In the genomic region with DNA sequence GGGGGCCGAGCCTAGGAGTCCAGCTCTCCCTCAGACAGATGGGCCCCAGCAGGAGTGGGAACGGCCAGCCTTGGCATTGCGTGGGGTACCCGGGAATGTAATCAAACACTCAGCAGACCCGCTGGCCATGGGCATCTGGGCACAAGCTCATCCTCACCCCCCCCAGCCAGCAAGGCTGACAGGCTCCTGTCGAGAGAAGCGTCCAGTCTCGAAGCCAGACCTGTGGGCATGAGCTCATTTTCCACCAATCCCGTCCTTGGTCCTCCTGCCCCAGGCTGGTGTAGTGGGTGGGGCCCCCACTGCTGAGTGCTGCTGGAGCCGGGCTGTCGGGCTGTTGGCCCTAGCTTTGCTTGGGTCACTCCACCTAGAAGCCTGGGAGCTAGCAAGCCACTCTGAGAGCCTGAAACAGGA, we compare ENCODE assay signal across 17 mouse cellular contexts. TPM values are rescaled to one million over a fixed set of nuclear protein-coding genes. Genes with fewer than 3 reads are reported as not detected.
DNase-seq lines count a peak whose midpoint lies in the region; ATAC-seq and TF ChIP-seq lines count a peak whose summit lies in the region.
"Had no signal": no experiment of that assay in that cellular context is flagged by ENCODE, and none has a peak within 500 bp of the region (broad histone marks: within the 10 kb centered on the region; RNA-seq: fewer than 3 reads in every experiment).

No protein-coding gene starts in this region.

- H3K36me3 ChIP-seq in kidney, embryonic 16.5 days (ENCODE audit: insufficient read depth, low read length), result no peaks in the 10 kb centered on the region
- no peaks in the 10 kb centered on the region for H3K36me3 ChIP-seq in lung, postnatal 0 days (ENCODE audit: insufficient read depth, low read length)
- H3K36me3 ChIP-seq in neural tube, embryonic 15.5 days, result no peaks in the 10 kb centered on the region
- H3K36me3 ChIP-seq: embryonic facial prominence, embryonic 13.5 days; heart, embryonic 10.5 days; limb, embryonic 15.5 days had no signal

- no peaks in the 10 kb centered on the region for H3K9me3 ChIP-seq in kidney, embryonic 16.5 days (ENCODE audit: low read length)
- no peaks in the 10 kb centered on the region for H3K9me3 ChIP-seq in lung, postnatal 0 days (ENCODE audit: low read length)
- H3K9me3 ChIP-seq in neural tube, embryonic 15.5 days (replicated peaks), result no peaks in the 10 kb centered on the region
- H3K9me3 ChIP-seq: embryonic facial prominence, embryonic 13.5 days; heart, embryonic 10.5 days; limb, embryonic 15.5 days had no signal

- TF ChIP-seq CTCF in lung, postnatal 0 days (IDR thresholded peaks at IDR 0.05), result no peak

- 60% methylated on average over 11 of the region's 11 CpGs for WGBS in kidney, embryonic 16.5 days
- WGBS in lung, postnatal 0 days, result 38% methylated on average over 11 of the region's 11 CpGs
- WGBS in neural tube, embryonic 15.5 days, result 75% methylated on average over 10 of the region's 11 CpGs

- no peaks in the 10 kb centered on the region for H3K27me3 ChIP-seq in kidney, embryonic 16.5 days (ENCODE audit: insufficient read depth, low read length)
- no peaks in the 10 kb centered on the region for H3K27me3 ChIP-seq in lung, postnatal 0 days (replicated peaks; ENCODE audit: insufficient read depth, low read length)
- no peaks in the 10 kb centered on the region for H3K27me3 ChIP-seq in neural tube, embryonic 15.5 days (replicated peaks)
- H3K27me3 ChIP-seq: embryonic facial prominence, embryonic 13.5 days; limb, embryonic 15.5 days had no signal

- H3K4me3 ChIP-seq in kidney, embryonic 16.5 days (ENCODE audit: low read length), result no peak overlapping the region
- H3K4me3 ChIP-seq in lung, postnatal 0 days (ENCODE audit: low read depth, low read length), result no peak overlapping the region
- no peak overlapping the region for H3K4me3 ChIP-seq in neural tube, embryonic 15.5 days (replicated peaks)
- H3K4me3 ChIP-seq: embryonic facial prominence, embryonic 13.5 days; heart, embryonic 10.5 days; limb, embryonic 15.5 days had no signal

- TF ChIP-seq EP300 in lung, postnatal 0 days (IDR thresholded peaks at IDR 0.05), result no peak

- H3K4me1 ChIP-seq in kidney, embryonic 16.5 days (ENCODE audit: insufficient read depth, low read length), result no peaks in the 10 kb centered on the region
- H3K4me1 ChIP-seq in lung, postnatal 0 days (ENCODE audit: insufficient read depth, low read depth, low read length), result no peaks in the 10 kb centered on the region
- H3K4me1 ChIP-seq in neural tube, embryonic 15.5 days, result no peaks in the 10 kb centered on the region
- H3K4me1 ChIP-seq: embryonic facial prominence, embryonic 13.5 days had no signal

- no peak for DNase-seq in kidney, postnatal 25 days
- peak; percentile 37 for DNase-seq in MN1 (ENCODE audit: low spot score)
- DNase-seq in cerebellum, adult 11-12 months, result peak; percentile 99
- peak; percentile 53 for DNase-seq in lung, postnatal 0 days (ENCODE audit: low spot score)
- DNase-seq: adrenal gland, adult 2 months; heart, postnatal 4 days; kidney, postnatal 10 days; right cerebral cortex, adult 18-20 months; thymus, postnatal 25 days had no signal

- no peak overlapping the region for H3K4me2 ChIP-seq in kidney, embryonic 16.5 days (replicated peaks; ENCODE audit: low read depth, low read length)
- H3K4me2 ChIP-seq in lung, postnatal 0 days (replicated peaks; ENCODE audit: low read depth, low read length), result no peak overlapping the region
- H3K4me2 ChIP-seq in neural tube, embryonic 15.5 days, result no peak overlapping the region
- H3K4me2 ChIP-seq: embryonic facial prominence, embryonic 13.5 days; limb, embryonic 15.5 days had no signal

- H3K9ac ChIP-seq in kidney, embryonic 16.5 days (replicated peaks; ENCODE audit: low read length), result no peak overlapping the region
- H3K9ac ChIP-seq in lung, postnatal 0 days (replicated peaks; ENCODE audit: low read depth), result no peak overlapping the region
- H3K9ac ChIP-seq in neural tube, embryonic 15.5 days (replicated peaks), result no peak overlapping the region
- H3K9ac ChIP-seq: embryonic facial prominence, embryonic 13.5 days; limb, embryonic 15.5 days had no signal

- peak; percentile 69; the same call in 1 of the 2 replicates for ATAC-seq in kidney, embryonic 16.5 days (ENCODE audit: low FRiP score, low TSS enrichment)
- peak; percentile 92 for ATAC-seq in lung, postnatal 0 days
- no peak for ATAC-seq in megakaryocyte progenitor cell, adult 5-6 weeks (replicated peaks; ENCODE audit: poor library complexity)
- no peak for ATAC-seq in neural tube, embryonic 15.5 days (ENCODE audit: low FRiP score)
- ATAC-seq: midbrain, embryonic 16.5 days had no signal

- no peak overlapping the region for H3K27ac ChIP-seq in kidney, embryonic 16.5 days (ENCODE audit: low read length)
- no peak overlapping the region for H3K27ac ChIP-seq in lung, postnatal 0 days (ENCODE audit: low read length)
- no peak overlapping the region for H3K27ac ChIP-seq in neural tube, embryonic 15.5 days (replicated peaks)
- H3K27ac ChIP-seq: embryonic facial prominence, embryonic 13.5 days; heart, embryonic 10.5 days; limb, embryonic 15.5 days had no signal

RNA-seq across cellular contexts. Expression of a gene that starts 5.6 kb away (rescaled TPM):
- 0.06 and 0.11 TPM in 2 replicates for polyA plus RNA-seq in kidney, embryonic 16.5 days (2015; fragmentation: Nextera tagmentation; extraction: Ambion mirVana)
- 0.23 TPM in 2 replicates for polyA plus RNA-seq in lung, postnatal 0 days (2015; fragmentation: Nextera tagmentation; extraction: Ambion mirVana)
- not detected in 2 replicates for total RNA-seq in megakaryocyte progenitor cell, adult 5-6 weeks (2015)
- not detected in 2 replicates for total RNA-seq in megakaryocyte progenitor cell, adult 5-6 weeks (2017)
- 0.04 and 0.14 TPM in 2 replicates for polyA plus RNA-seq in neural tube, embryonic 15.5 days (2015; fragmentation: Nextera tagmentation; extraction: Ambion mirVana)
- polyA plus RNA-seq: neural tube, embryonic 14.5 days had no signal

Comparison
In these comparisons a context has a peak if more than half of its experiments do, and no peak if none do; other contexts are left out.
1. ATAC-seq: peak in kidney, embryonic 16.5 days (single experiment) and lung, postnatal 0 days (single experiment); none in megakaryocyte progenitor cell, adult 5-6 weeks (single experiment) and neural tube, embryonic 15.5 days (single experiment).
2. DNase-seq: peak in MN1 (single experiment), cerebellum, adult 11-12 months (single experiment) and lung, postnatal 0 days (single experiment); none in kidney, postnatal 25 days (0 of 2).